Mouse (Mus musculus) stomach, adult 2 months (tissue): ENCODE data around the gene Rad54l. TPM values are rescaled to one million over a fixed set of nuclear protein-coding genes. Genes with fewer than 3 reads are reported as not detected.

Experiments used
- polyA plus RNA-seq: library from polyadenylated mRNA; depleted of rRNA; stranded (reverse); fragments of >200 nt; gene quantifications from 2 replicates; pipeline ENCODE4 v1.2.3, GENCODE M21; 2012; rRNA removed

Gene Rad54l
- polyA plus RNA-seq, result 0.35 and 0.61 TPM in 2 replicates

DNA sequence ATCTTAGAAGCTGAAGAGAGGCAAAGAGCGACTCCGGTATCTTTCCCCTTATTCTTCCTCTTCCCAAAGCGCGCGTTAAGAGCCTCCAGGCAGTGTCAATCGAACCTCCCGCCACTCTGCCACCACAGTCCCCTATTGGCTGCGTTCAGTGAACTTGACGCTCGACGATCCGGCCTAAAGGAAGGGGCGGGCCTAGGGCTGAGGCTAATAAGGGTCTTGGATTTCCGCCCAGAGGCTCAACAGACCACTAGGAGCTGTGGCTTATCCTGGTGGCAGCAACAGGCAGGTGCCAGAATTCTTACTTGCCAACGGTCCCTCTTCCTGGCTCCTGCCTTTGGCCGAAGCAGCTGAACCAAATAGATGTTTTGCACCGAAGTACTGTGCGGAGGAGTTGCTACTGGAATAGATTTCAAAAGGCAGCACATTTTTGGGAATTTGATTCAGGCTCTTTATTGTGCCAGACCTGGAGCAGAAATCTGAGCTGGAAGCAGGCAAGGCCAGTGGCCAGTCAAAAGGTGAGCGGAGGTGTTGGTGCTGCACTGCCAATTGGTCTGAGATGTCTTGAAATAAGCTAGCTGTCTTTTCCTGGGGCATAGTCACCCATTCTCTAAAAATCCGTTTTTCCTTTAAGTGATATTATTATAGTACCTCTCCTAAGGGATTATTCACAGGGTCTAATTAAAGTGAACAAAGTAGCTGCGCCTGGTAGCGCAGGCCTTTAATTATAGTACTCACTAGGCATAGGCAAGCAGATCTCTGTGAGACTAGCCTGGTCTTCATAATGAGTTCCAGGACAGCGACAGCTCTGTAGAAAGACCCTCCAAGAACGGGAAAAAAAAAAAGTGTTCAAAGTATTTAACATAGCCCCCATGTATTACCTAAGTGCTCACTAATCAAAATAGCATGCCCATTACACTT is at the start of gene Rad54l, which contains the start of gene Pomgnt1:
Rad54l (minus strand) TSS at position 89 of the 918 bp plus-strand sequence.
Pomgnt1 (plus strand) TSS at position 239 of the 918 bp plus-strand sequence.

DNA sequence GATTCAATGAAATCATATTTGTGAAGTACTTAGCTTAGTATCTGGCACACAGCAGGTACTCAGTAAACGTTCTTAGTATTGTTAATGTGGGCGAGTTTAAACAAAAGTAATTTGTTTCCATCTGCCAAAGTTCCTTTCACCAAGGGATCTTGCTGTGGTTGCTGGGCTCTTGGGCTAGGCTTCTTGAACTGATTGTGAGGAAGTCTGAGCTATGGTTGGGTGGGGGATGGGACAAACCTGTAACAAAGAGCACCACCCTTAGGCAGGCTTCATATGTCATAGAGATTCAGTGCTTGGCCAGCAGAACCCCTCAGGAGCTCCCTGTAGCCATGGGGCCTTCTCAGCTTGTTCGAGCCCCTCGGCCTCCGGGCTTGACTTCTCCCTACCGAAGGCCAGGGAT is 49.6 kb upstream of the Rad54l start, which contains the start of the genes 1700042G07Rik and Gm49337:
1700042G07Rik (plus strand) TSS at position 301 of the 400 bp plus-strand sequence.
Gm49337 (plus strand) TSS at position 313 of the 400 bp plus-strand sequence.

DNA sequence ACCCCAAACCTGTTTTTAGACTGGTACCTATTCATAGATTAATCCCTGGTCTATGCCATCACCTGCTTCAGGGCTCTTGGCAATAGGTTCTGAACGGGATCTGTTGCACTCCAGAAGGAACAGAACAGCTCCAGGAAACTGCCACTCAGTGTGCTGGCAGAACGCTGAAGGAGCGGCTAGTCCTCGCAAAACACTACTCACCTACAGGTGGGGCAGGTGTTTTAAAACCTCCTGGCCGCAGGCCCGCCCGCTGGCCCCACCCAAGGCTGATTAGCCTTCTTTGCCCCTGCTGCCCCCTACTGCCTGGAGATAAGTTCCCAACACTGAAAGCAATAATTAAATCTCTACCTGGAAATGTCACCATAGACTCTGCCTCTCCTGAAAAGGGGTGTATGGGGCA is 43.9 kb upstream of the Rad54l start, which contains the start of gene Tspan1:
Tspan1 (minus strand) TSS at position 198 of the 400 bp plus-strand sequence.

DNA sequence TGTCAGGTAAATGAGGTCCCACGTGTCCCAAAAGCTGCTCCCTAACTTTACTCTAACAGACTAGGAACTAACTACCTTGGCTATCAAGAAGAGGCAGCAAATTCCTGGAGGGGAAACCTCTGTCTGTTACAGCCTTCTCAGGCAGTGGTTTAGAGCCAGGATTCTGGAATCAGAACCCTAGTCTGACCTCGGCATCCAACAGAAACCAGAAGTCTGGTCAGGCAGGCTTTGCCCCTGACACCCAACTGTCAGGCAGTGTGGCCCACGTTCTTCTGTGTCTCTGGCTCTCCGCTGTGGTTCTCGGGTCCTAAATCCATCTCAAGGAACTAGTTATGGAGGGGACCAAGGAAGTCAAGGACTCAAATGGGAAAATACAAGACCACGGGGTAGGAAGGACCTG is 27.7 kb upstream of the Rad54l start, which contains the start of gene Lurap1:
Lurap1 (minus strand) TSS at position 101 of the 400 bp plus-strand sequence.

DNA sequence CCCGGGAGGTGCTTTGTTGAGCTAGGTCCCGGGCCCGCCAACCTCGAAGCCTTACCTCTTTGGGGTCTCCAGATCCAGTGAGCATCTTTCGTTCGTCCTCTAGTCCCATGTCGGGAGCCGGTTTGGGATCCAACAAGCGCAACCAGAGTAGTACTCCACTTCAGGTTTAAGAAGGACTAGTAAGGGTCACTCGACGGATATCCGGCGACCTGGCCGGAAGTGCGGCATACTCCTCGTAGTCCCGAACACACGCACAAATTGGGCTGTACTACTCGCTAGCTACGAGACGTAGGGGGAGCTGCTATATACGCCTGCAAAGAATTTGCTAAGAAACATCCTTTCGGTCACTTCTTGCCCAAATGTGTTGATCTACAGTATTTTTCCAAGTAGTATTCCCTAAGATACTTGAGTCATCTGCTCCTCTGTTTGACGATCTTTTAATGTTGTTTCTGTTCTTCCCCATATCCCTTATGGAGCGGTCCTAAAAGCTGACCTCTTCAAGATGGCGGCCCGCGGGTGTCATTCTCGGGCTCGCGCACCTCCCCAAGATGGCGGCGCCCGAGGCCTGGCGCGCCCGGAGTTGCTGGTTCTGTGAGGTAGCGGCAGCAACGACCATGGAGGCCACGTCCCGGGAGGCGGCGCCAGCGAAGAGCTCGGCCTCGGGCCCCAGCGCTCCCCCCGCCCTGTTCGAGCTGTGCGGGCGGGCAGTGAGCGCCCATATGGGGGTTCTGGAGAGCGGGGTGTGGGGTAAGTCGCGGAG is 48.4 kb downstream of the Rad54l start, which contains the start of the genes Uqcrh and Lrrc41:
Uqcrh (minus strand) TSS at position 211 of the 760 bp plus-strand sequence.
Lrrc41 (plus strand) TSS at position 409 of the 760 bp plus-strand sequence.

DNA sequence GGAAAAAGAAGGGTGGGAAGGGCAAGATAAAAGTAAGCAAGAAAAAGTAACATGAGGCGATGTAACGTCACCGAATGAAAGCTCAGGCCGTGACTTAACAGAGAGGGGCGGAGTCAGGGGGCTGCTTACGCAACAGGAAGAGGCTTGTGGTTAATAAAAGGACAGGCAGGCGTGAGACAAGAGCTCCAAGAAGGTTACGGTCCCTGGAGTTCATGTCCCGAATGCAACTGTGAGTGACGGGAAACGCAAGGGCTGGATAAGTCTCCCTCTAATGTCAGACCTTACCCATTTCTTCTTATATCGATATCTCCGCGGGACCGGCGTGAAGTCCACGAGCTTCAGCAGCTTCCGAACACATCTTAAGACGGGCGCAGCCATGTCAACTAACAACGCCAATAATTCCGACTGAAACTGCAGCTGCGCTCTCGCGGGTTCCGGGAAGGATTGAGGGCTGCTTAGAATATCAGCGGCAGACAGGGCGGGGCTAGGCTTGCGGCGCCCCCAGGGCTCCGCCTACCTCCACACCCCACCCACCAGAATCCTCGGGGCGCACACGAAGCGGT is 70.0 kb downstream of the Rad54l start, which contains the start of gene Nsun4:
Nsun4 (minus strand) TSS at position 478 of the 563 bp plus-strand sequence.

Other genes starting within 250 kb of the Rad54l start
- gene Kncn, start 239.3 kb downstream of the Rad54l start, polyA plus RNA-seq, result not detected in 2 replicates
- gene 6430628N08Rik, start 233.0 kb downstream of the Rad54l start, polyA plus RNA-seq, result not detected in 2 replicates
- 1.2 and 1.4 TPM in 2 replicates for gene Dmbx1, start 183.8 kb downstream of the Rad54l start, polyA plus RNA-seq
- 10.2 and 10.4 TPM in 2 replicates for gene Faah, start 105.8 kb downstream of the Rad54l start, polyA plus RNA-seq
- 2.1 and 2.2 TPM in 2 replicates for gene Nsun4, start 69.8 kb downstream of the Rad54l start, polyA plus RNA-seq
- gene Uqcrh, start 48.6 kb downstream of the Rad54l start, polyA plus RNA-seq, result 31.4 and 43.3 TPM in 2 replicates
- gene Lrrc41, start 48.4 kb downstream of the Rad54l start, polyA plus RNA-seq, result 45.8 and 46.0 TPM in 2 replicates
- gene Pomgnt1, start 150 bp upstream of the Rad54l start, polyA plus RNA-seq, result 13.1 and 13.5 TPM in 2 replicates
- 1.6 and 2.7 TPM in 2 replicates for gene Lurap1, start 27.6 kb upstream of the Rad54l start, polyA plus RNA-seq
- 41.8 and 44.2 TPM in 2 replicates for gene Tspan1, start 43.9 kb upstream of the Rad54l start, polyA plus RNA-seq
- gene 1700042G07Rik, start 49.7 kb upstream of the Rad54l start, polyA plus RNA-seq, result not detected in 2 replicates
- gene Gm49337, start 49.7 kb upstream of the Rad54l start, polyA plus RNA-seq, result not detected in 2 replicates
- gene Pik3r3, start 97.9 kb upstream of the Rad54l start, polyA plus RNA-seq, result 4.1 and 5.5 TPM in 2 replicates